Mouse (Mus musculus): ENCODE data around the gene Rpl15. TPM values are rescaled to one million over a fixed set of nuclear protein-coding genes. Genes with fewer than 3 reads are reported as not detected.
"Not testable (repeated sequence)": the region's sequence is repeated elsewhere in the genome, so short reads cannot be mapped to it uniquely, and the experiment has no call there.

The Rpl15 gene
- polyA plus RNA-seq, 1 experiment from 2014 or later = 203 TPM

DNA sequence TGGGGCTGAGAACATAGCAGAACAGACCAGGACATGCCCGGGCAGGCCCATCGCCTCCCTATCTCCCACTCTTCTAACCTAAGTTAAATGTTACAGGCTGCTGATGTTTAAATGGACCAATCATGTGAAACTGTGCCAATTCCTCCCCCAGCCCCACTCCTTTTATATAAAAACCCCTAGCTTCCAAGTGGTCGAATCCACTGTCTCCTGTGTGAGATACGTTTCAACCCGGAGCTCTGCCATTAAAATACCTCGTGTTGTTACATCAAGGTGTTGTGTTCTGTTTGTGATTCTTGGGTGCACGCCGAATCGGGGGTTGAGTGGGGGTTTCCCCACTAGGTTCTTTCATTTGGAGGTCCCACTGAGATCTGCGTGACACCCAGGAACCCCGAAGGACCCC, 45.8 kb downstream of the Rpl15 start:
- not testable (repeated sequence) for H3K9ac ChIP-seq (ENCODE audit: low read length); H3K4me1 ChIP-seq (ENCODE audit: control insufficient read depth, insufficient read depth, low read length); H3K27me3 ChIP-seq (ENCODE audit: control insufficient read depth, insufficient read depth, low read length); H3K9me3 ChIP-seq (replicated peaks; ENCODE audit: control insufficient read depth, low read length); H3K36me3 ChIP-seq (ENCODE audit: control insufficient read depth, insufficient read depth); H3K27ac ChIP-seq (ENCODE audit: low read length); H3K4me3 ChIP-seq (ENCODE audit: low read length); ATAC-seq (replicated peaks; ENCODE audit: extremely low read depth, insufficient read depth, low FRiP score); H3K4me2 ChIP-seq (ENCODE audit: low read depth, low read length)
- 93% methylated on average over 11 of the region's 11 CpGs for WGBS

GRCm38 (mm10) chr14:18221977-18222376, 49.2 kb downstream of the Rpl15 start:
- WGBS = 80% methylated on average over 6 of the region's 6 CpGs
- Histone ChIP-seq H3K9me3 (replicated peaks; ENCODE audit: control insufficient read depth, low read length) (no peaks in the 10 kb centered on the region), H3K27ac (ENCODE audit: low read length) (no peak overlapping the region), H3K9ac (ENCODE audit: low read length) (no peak overlapping the region), H3K4me2 (ENCODE audit: low read depth, low read length) (no peak overlapping the region), H3K36me3 (ENCODE audit: control insufficient read depth, insufficient read depth) (no peaks in the 10 kb centered on the region), H3K27me3 (ENCODE audit: control insufficient read depth, insufficient read depth, low read length) (no peaks in the 10 kb centered on the region), H3K4me1 (ENCODE audit: control insufficient read depth, insufficient read depth, low read length) (0 out of 2 replicates have a peak, but pooled peaks cover 3% of the 10 kb centered on the region), H3K4me3 (ENCODE audit: low read length) (no peak overlapping the region)
- no peak for ATAC-seq (replicated peaks; ENCODE audit: extremely low read depth, insufficient read depth, low FRiP score)

Other genes with a start within 250 kb of the Rpl15 start
- 11.8 and 12.3 TPM in 2 replicates for gene Nr1d2, start 32.3 kb downstream of the Rpl15 start, polyA plus RNA-seq (2015; fragmentation: Nextera tagmentation; extraction: Ambion mirVana)
- 25.3 TPM in 2 replicates for gene Nkiras1, start 255 bp downstream of the Rpl15 start, polyA plus RNA-seq (2015; fragmentation: Nextera tagmentation; extraction: Ambion mirVana)
- gene Ube2e1, start 60.5 kb upstream of the Rpl15 start, polyA plus RNA-seq (2015; fragmentation: Nextera tagmentation; extraction: Ambion mirVana) = 59.4 and 70.2 TPM in 2 replicates